In the genomic region with DNA sequence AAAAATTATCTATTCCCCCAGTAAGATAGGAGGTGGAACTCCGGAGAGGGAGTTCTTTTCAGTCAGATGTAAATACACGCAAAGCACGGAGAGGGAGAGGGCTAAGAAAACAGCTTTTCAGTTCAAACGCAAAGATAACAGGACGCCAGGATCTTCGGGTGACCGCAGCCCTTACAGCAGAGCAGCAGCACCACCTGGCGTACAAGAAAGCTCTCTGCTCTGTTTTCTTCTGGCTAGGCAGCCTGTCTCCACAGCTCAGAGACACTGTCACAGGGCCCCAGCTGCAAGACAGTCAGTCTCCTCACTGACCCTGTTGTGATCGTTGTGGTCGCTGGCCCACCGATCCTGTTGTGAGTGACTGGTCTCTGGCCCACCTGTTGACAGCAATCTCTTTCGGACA, we compare ENCODE assay signal across 8 mouse cellular contexts. TPM values are rescaled to one million over a fixed set of nuclear protein-coding genes. Genes with fewer than 3 reads are reported as not detected.
A peak's percentile ranks its signal among the peaks of the same experiment; 100 is the strongest.
DNase-seq lines count a peak whose midpoint lies in the region; ATAC-seq and TF ChIP-seq lines count a peak whose summit lies in the region.

No protein-coding gene starts in this region.

- no peak overlapping the region for H3K9ac ChIP-seq in intestine, embryonic 14.5 days (ENCODE audit: low read length)

- no peaks in the 10 kb centered on the region for H3K9me3 ChIP-seq in intestine, embryonic 14.5 days (ENCODE audit: control insufficient read depth, low read length)

- H3K27me3 ChIP-seq in intestine, embryonic 14.5 days (replicated peaks; ENCODE audit: control insufficient read depth, insufficient read depth, low read length) = no peaks in the 10 kb centered on the region

- WGBS in intestine, embryonic 14.5 days = 2% methylated on average over 12 of the region's 12 CpGs

- intact Hi-C loops in left cerebral cortex, postnatal 14 days (cut with DNase I) = loop anchor here (1.0 to 10.0 kb wide), 2 partner anchors 128 to 462 kb away; no protein-coding TSS in a partner anchor

- H3K36me3 ChIP-seq in intestine, embryonic 14.5 days (ENCODE audit: control insufficient read depth, insufficient read depth, low read length) = no peaks in the 10 kb centered on the region

- peak; percentile 87 for DNase-seq in ZHBTc4 (ENCODE audit: low read depth, low spot score)
- DNase-seq in gastrocnemius, postnatal 25 days = peak; percentile 59
- DNase-seq in intestine, embryonic 14.5 days (ENCODE audit: low spot score) = peak; percentile 83
- DNase-seq in left cerebral cortex, postnatal 14 days (ENCODE audit: low spot score in 2 of 2) = peak; percentile 57 to 80
- peak; percentile 86 for DNase-seq in mesoderm, embryonic 11.5 days (ENCODE audit: low read depth, low spot score)
- DNase-seq in right cerebral cortex, postnatal 36 days (ENCODE audit: low spot score in 2 of 2) = peak; percentile 34 to 37
- peak; percentile 58 to 74 for DNase-seq in urinary bladder, postnatal 4 days (ENCODE audit: low spot score in 2 of 2)

- H3K4me3 ChIP-seq in cortical plate, adult 2 months (ENCODE audit: insufficient read depth, low read length) = no peak overlapping the region
- H3K4me3 ChIP-seq in intestine, embryonic 14.5 days (ENCODE audit: low read depth, low read length) = peak overlapping the region; percentile 25

- peak; percentile 92 for TF ChIP-seq CTCF in cortical plate, adult 2 months (IDR thresholded peaks at IDR 0.05; ENCODE audit: extremely low read depth, insufficient read depth, low read length)

- H3K27ac ChIP-seq in cortical plate, adult 2 months (ENCODE audit: insufficient read depth, low read length) = no peak overlapping the region
- no peak overlapping the region for H3K27ac ChIP-seq in intestine, embryonic 14.5 days (ENCODE audit: low read depth)

- H3K4me1 ChIP-seq in cortical plate, adult 2 months (ENCODE audit: control insufficient read depth, insufficient read depth, low read length) = no peaks in the 10 kb centered on the region
- no peaks in the 10 kb centered on the region for H3K4me1 ChIP-seq in intestine, embryonic 14.5 days (replicated peaks; ENCODE audit: control insufficient read depth, insufficient read depth, low read length)

- 0 out of 2 replicates have a peak, but pooled peaks have one; percentile 79 for ATAC-seq in intestine, embryonic 14.5 days (replicated peaks; ENCODE audit: low FRiP score, low TSS enrichment, low read depth)

- TF ChIP-seq POLR2A in cortical plate, adult 2 months (IDR thresholded peaks at IDR 0.05; ENCODE audit: extremely low read depth, insufficient read depth, low read length) = no peak

- H3K4me2 ChIP-seq in intestine, embryonic 14.5 days (ENCODE audit: low read length) = peak overlapping the region; percentile 52

RNA-seq across cellular contexts. Expression of a gene that starts 36.1 kb away (rescaled TPM):
- 25.3 and 27.4 TPM in 2 replicates for polyA plus RNA-seq in cortical plate, adult 2 months (2012; rRNA removed)
- total RNA-seq in gastrocnemius, postnatal 25 days (2021) = under 1 TPM; 0.38 to 0.54 TPM
- polyA plus RNA-seq in intestine, embryonic 14.5 days (2014; fragmentation: Nextera tagmentation; extraction: Ambion mirVana) = 1.0 and 2.0 TPM in 2 replicates
- 1 to 10 TPM; 6.8 to 7.9 TPM for total RNA-seq in left cerebral cortex, postnatal 14 days (2021)

RNA-seq across cellular contexts. Expression of a gene that starts 37.0 kb away (rescaled TPM):
- polyA plus RNA-seq in cortical plate, adult 2 months (2012; rRNA removed) = not detected in 2 replicates
- total RNA-seq in gastrocnemius, postnatal 25 days (2021) = not detected
- polyA plus RNA-seq in intestine, embryonic 14.5 days (2014; fragmentation: Nextera tagmentation; extraction: Ambion mirVana) = not detected in 2 replicates
- total RNA-seq in left cerebral cortex, postnatal 14 days (2021) = not detected

Comparison
In these comparisons a context has a peak if more than half of its experiments do, and no peak if none do; other contexts are left out.
1. DNase-seq: peak in every context shown above with its lines; median percentile 87 in ZHBTc4; 86 in mesoderm, embryonic 11.5 days; 83 in intestine, embryonic 14.5 days; 68 in left cerebral cortex, postnatal 14 days; 66 in urinary bladder, postnatal 4 days; 59 in gastrocnemius, postnatal 25 days; 36 in right cerebral cortex, postnatal 36 days.
2. RNA of a gene that starts 36.1 kb away (total RNA-seq): 6.8 to 7.9 TPM in left cerebral cortex, postnatal 14 days; 0.38 to 0.54 TPM in gastrocnemius, postnatal 25 days; every median in the first group is over 4 times any median in the second.